Mouse (Mus musculus): ENCODE measurements around the gene Alkbh7. TPM values are rescaled to one million over a fixed set of nuclear protein-coding genes. Genes with fewer than 3 reads are reported as not detected.

Gene Alkbh7
- total RNA-seq, 2 experiments from 2014 or later: 67.5 to 69.9 TPM

DNA sequence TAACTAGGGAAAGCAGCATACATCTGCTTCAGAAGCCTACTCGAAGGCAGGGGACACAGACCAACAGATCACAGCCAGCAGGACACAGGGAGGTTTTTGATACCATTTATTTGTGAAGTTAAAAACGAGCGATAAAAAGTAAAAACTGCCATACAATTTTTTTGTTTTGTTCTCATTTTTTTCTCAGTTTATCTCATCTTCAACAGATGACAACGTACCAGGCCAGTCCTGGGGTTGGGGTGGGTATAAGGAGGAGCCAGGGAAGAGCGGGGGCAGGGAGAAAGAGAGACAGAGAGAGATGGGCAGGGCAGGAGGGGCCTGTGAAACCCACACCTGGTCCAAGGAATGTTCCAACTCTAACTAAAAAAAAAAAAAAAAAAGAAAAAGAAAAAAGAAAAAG is 23.8 kb downstream of the Alkbh7 start:
- no peak for DNase-seq
- intact Hi-C loops (cut with DNase I): no loop called here

DNA sequence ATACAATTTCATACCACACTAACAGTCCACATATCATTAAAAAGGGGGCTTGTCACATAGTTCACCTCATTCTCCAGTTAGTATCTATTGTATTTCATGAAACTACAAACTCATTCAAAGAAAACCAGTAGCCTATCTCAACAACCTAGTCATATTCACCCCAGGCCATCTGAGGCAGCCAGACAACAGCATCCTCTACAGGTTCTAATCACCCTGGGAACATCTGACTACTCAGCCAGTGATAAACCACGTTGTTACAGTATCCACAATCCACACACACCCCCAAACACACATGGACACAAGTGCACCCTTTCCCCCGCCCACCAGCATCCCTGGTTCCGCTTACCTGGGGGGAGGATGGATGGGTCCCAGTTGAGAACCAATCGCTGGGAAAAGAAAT is 30.3 kb downstream of the Alkbh7 start:
- intact Hi-C loops (cut with DNase I): loop anchor here (5.0 kb wide), 1 partner anchor 90 kb away; the partner anchor contains the start of gene Mllt1
- DNase-seq: no peak

DNA sequence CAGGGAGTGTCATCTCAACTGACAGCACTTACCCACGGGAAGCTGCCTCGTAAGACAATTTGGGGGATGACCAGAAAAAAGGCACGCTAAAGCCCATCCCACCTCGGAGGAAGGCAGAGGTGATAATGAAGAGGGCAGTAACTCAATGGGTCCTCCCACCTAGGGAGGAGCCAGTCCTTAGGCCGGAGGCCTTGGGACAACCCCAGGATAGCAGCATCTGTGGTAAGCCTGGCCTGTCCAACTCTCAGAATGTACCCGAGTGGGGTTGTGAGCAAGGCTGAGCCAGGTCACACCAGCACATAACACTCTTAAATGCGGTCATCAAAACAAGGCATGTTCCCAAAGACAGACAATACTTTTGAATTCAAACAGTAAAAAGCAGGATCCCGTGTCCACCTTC is 32.6 kb downstream of the Alkbh7 start:
- DNase-seq: peak in 1 of 2 experiments; percentile 20

DNA sequence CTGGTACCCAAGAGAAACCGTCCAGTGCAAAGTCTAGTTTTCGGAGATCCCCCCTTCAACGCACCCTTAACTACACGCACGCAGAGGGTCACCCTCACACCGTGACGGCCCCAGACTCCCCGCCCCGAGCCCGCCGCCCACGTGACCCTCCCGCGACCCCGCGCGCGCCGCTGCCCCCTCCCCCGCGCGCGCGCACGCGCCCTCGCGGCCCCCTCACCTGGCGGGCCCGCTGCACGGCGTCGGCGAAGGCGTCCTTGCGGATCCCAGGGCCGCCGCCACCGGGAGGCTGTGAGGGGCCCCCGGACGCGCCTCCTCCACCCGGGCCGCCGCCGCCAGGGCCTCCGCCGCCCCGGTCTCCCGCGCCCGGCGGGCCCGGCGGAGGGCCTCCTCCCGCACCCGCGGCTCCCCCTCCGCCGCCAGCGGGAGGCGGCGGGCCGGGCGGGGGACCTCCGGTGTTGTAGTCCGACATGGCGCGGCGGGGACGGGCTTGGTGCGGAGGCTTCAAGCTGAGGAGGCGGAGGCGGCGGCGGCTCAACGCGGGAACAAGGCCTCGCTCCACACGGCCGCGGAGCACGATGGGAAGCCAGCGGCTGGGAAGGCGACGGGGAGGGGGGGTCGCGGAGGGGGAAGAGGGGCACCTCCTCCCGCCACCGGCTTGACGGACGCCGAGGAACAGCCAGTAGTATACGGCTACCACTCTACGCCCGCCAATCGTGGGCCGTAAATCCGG is 34.0 kb downstream of the Alkbh7 start, which contains the start of gene Khsrp:
Gene Khsrp (minus strand): TSS at position 592 of the 730 bp plus-strand sequence.
- intact Hi-C loops (cut with DNase I): loop anchor here (1.0 kb wide), 2 partner anchors 18 to 41 kb away; partner anchors contain the start of gene Clpp
- peak in 1 of 2 experiments; percentile 16 for DNase-seq

More for the DNA sequence above, 32.6 kb downstream of the Alkbh7 start:
- intact Hi-C loops (cut with DNase I): loop anchor here (1.0 to 5.0 kb wide), 3 partner anchors 16 to 92 kb away; partner anchors contain the start of genes Clpp and Mllt1

DNA sequence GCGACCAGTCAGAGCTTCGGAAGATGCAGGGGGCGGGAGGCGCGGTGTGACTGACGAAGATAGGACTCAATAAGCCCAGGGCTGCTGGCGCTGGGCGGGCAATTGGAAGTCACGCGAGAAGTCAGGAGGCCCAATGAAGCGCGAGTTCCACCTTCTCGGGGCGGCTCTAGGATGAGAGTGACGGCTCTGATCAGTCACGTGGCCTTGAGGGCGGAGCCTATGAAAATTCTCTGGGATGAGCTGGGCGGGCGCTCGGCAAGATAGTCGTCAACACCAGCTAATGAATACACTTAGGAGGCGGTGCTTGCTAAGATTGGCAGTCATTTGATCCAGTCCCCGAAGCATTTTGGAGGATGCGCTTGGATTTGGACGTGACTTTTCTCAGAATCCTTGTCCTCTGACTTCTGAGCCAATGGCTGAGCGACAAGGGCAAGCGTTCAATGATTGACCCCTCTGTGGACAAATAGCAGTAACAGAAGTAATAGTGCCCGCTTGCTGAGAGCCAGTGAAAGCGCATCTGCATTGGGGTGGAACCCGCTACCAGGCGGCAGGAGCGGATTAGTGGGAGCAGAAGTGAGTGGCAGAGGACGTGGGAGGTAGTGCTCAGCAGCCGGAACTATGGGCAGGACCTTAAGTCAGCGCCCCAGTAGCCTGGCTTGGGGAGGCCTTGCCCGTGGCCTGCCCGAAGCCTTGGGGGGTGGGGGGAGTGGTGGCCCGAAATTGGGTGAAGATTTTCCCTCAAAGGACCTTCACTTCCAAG is 34.7 kb downstream of the Alkbh7 start:
- peak; percentile 98 for DNase-seq
- intact Hi-C loops (cut with DNase I): no loop called here

DNA sequence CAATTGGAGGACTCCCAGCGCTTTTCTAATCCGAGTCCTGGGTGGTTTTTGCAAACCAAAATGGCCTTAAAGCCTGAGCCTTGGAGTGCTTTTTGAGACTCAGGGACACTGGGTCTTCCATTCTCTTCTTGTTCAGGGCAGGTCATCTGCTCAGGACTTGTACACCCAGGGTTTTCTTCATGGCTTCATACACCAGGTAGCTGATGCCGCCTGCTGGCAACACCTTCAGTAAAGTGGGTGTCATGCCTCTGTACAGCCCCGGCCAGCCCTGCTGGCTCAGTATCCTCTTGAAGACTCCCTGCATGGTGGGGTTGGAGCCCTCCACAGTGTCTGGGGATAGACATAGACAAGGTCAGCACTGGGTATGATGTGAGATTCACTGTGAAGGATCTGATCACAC is 35.7 kb downstream of the Alkbh7 start:
- no peak for DNase-seq
- intact Hi-C loops (cut with DNase I): loop anchor here (1.0 kb wide), 1 partner anchor 26 kb away; the partner anchor contains the start of genes Crb3 and Slc25a23

DNA sequence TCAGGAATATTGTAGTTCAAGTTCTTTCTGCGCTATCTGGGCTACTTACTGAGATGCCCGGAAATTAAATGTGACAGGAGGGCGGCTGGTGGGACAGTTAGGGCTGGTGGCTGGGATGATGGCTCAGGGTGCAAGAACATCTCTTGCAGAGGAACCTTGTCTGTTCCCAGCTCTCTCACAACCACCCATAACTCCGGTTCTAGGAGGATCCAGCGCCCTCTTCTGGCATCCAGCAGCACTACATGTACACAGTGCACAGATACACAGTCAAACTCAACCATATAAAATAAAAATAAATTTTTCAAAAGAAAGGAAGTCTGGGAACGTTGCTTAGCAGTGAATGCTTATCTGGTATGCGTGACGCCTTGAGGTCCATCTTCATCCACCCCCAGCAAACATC is 41.8 kb downstream of the Alkbh7 start:
- no peak for DNase-seq
- intact Hi-C loops (cut with DNase I): no loop called here

DNA sequence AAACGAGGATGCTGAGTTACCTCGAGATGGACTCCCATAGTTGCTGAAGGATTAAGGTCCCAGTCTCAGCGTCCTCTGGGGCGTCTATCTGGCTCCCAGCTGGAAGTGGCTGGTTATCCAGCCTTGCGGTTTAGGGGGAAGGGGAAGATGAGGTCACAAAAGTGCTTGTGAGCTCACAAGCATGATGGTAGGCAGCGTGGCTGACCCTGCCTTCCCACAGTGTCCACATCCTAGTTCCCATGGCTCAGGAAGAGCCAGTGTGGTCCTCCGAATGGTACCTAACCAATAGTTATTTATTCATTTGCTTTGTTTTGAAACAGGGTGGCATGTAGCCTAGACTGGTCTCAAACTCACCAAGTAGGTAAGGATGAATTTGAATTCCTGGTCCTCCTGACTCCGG is 44.4 kb downstream of the Alkbh7 start, which contains the start of gene Slc25a41:
Gene Slc25a41 (minus strand): TSS at position 101 of the 400 bp plus-strand sequence.
- no peak for DNase-seq
- intact Hi-C loops (cut with DNase I): no loop called here

DNA sequence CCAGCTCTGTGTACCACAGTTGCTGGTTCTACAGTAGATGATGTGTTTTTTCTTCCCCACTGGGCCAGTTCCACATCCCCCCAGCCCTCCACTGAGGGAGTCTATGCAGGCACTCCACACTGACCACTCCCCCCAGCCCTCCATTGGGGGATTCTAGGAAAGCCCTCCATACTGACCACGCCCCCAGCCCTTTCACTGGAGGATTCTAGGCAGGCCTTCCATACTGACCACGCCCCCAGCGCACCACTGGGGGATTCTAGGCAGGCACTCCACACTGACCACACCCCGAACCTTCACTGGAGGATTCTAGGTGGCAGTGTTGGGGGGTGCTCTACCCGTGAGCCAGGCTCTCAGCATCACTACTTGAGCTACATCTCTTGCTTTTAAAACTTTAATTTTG is 50.3 kb downstream of the Alkbh7 start:
- no peak for DNase-seq
- intact Hi-C loops (cut with DNase I): no loop called here

DNA sequence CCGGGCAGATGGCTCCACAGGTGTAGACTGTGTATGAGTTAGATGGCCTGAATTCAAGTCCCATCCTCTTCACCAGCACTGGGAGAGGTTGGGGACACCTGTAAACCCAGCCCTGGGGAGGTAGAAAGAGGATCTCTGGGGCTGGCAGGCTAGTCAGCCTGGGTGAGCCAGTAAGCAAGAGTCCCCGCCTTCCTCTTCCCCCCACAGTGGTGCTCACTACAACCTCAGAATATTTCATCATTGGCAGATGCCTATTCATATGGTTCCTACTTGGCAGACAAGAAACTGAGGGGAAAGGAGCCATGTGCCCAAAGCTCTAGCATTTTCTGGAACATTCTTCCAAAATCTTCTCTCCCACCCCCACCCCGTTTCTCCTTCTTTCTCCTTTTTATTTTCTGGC is 51.7 kb downstream of the Alkbh7 start:
- intact Hi-C loops (cut with DNase I): no loop called here
- DNase-seq: no peak

Other genes with a start within 250 kb of the Alkbh7 start
- gene Nrtn, start 239.8 kb upstream of the Alkbh7 start, total RNA-seq (2021): 10 to 100 TPM; 27.5 to 29.4 TPM
- gene Dus3l, start 232.6 kb upstream of the Alkbh7 start, total RNA-seq (2021): 10 to 100 TPM; 18.8 to 20.3 TPM
- under 1 TPM in 1 of 2 experiments, not detected in 1; 0.58 TPM for gene Prr22, start 227.1 kb upstream of the Alkbh7 start, total RNA-seq (2021)
- 1 to 10 TPM; 2.9 to 5.5 TPM for gene Rfx2, start 166.3 kb upstream of the Alkbh7 start, total RNA-seq (2021)
- gene Acsbg2, start 122.9 kb upstream of the Alkbh7 start, total RNA-seq (2021): not detected
- gene 1700061G19Rik, start 121.9 kb upstream of the Alkbh7 start, total RNA-seq (2021): not detected
- gene Mllt1, start 61.9 kb upstream of the Alkbh7 start, total RNA-seq (2021): 10 to 100 TPM; 23.9 to 25.9 TPM
- gene Acer1, start 15.2 kb upstream of the Alkbh7 start, total RNA-seq (2021): not detected
- 10 to 100 TPM; 79.5 to 80.4 TPM for gene Clpp, start 7.0 kb upstream of the Alkbh7 start, total RNA-seq (2021)
- not detected for gene Pspn, start 2.7 kb downstream of the Alkbh7 start, total RNA-seq (2021)
- 10 to 100 TPM; 18.9 to 19.1 TPM for gene Gtf2f1, start 13.9 kb downstream of the Alkbh7 start, total RNA-seq (2021)
- gene Gm17949, start 14.1 kb downstream of the Alkbh7 start, total RNA-seq (2021): not detected
- 10 to 100 TPM; 45.9 to 47.7 TPM for gene Khsrp, start 34.2 kb downstream of the Alkbh7 start, total RNA-seq (2021)
- not detected for gene Slc25a41, start 44.3 kb downstream of the Alkbh7 start, total RNA-seq (2021)
- under 1 TPM in 1 of 2 experiments, not detected in 1; 0.35 TPM for gene Crb3, start 61.8 kb downstream of the Alkbh7 start, total RNA-seq (2021)
- 10 to 100 TPM; 58.1 to 69.8 TPM for gene Slc25a23, start 62.5 kb downstream of the Alkbh7 start, total RNA-seq (2021)
- 1 to 10 TPM; 1.4 to 2.0 TPM for gene Dennd1c, start 81.2 kb downstream of the Alkbh7 start, total RNA-seq (2021)
- gene Tubb4a, start 90.4 kb downstream of the Alkbh7 start, total RNA-seq (2021): 1 to 10 TPM; 1.8 to 1.9 TPM
- gene Tnfsf9, start 108.0 kb downstream of the Alkbh7 start, total RNA-seq (2021): under 1 TPM; 0.33 to 0.53 TPM
- not detected for gene Cd70, start 152.4 kb downstream of the Alkbh7 start, total RNA-seq (2021)
- gene Tnfsf14, start 196.8 kb downstream of the Alkbh7 start, total RNA-seq (2021): not detected
- 10 to 100 TPM; 96.2 to 97.5 TPM for gene C3, start 230.8 kb downstream of the Alkbh7 start, total RNA-seq (2021)